Mouse (Mus musculus): Measurements from ENCODE around the gene Gm9970. TPM values are rescaled to one million over a fixed set of nuclear protein-coding genes. Genes with fewer than 3 reads are reported as not detected.

The Gm9970 gene
- polyA plus RNA-seq, 1 experiment from 2014 or later, result 0.50 TPM

DNA sequence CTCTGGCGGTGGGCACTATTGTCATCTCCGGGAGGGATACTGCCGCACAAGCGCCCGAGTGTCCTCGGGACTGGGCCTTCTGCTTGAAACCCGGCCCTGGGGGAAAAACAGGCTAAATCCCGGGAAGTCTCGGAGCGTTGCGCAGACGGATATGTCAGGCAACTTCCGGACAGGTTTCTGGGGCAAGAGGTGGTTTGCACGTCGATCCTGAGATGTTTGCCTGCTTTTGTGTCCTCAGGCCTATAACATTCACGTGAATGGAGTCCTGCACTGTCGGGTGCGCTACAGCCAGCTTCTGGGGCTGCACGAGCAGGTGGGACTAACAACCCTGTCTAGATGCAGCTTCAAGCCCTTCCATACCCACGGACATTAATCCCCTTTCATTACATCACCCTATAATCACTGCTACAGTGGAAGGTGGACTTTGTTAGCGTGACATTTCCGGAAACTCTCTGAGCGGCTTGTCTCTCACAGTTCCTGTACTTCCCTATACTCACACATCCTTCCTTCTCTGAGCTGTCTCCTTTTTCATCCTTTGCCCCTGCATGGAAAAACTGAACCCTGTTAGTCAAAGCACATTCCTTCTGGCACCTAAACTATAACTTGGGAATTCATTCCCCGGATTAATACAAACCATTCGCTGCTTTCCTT, 47.3 kb downstream of the Gm9970 start:
- 12% methylated on average over 25 of the region's 25 CpGs for WGBS
- H3K27ac ChIP-seq, result peak overlapping the region; percentile 92
- H3K9me3 ChIP-seq, result no peaks in the 10 kb centered on the region
- no peaks in the 10 kb centered on the region for H3K27me3 ChIP-seq
- peak overlapping the region; percentile 65 for H3K4me3 ChIP-seq
- no peak for ATAC-seq (ENCODE audit: insufficient number of reproducible peaks, low FRiP score, low TSS enrichment, low read depth)
- H3K4me1 ChIP-seq, result peaks cover 19% of the 10 kb centered on the region
- H3K4me2 ChIP-seq, result peak overlapping the region; percentile 72
- H3K36me3 ChIP-seq, result peaks cover 67% of the 10 kb centered on the region
- H3K9ac ChIP-seq, result peak overlapping the region; percentile 82

DNA sequence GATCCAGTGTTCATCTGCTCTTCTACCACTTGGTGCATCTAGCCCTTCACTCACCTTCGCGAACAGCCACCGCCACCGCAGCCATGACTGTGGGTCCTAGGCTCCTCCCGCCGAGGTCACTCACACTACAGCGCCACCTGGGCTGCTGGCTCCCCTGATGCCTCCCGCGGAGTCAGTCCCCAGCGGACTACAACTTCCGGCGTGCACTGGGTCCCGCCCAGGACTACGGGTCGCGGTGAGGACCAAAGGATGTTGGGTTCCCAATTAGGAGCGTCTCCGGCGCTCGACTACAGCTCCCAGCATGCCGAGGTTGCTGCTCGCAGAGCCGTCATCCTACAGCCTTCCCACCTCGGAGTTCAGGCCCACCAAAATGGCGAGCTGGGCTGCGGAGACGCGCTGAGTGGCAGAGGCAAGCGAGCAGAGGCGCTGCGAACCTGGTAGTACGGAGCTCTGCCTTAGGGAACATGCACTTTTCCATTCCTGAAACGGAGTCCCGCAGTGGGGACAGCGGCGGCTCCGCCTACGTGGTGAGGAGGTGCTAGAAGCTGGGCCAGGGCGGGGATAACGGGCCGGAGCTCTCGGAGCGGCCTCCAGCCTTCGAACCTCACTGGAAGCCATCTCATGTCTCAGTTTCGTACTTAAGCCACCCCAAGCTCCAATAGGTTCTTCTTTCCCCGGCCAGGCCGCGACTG, 47.9 kb downstream of the Gm9970 start, which contains the start of the genes Snx17 and Eif2b4:
Gene Snx17 (plus strand): TSS at position 289 of the 692 bp plus-strand sequence.
Gene Eif2b4 (minus strand): TSS at position 492 of the 692 bp plus-strand sequence.
- peak; percentile 95 for ATAC-seq (ENCODE audit: insufficient number of reproducible peaks, low FRiP score, low TSS enrichment, low read depth)
- Histone ChIP-seq H3K36me3 (peaks cover 67% of the 10 kb centered on the region), H3K4me1 (peaks cover 19% of the 10 kb centered on the region), H3K4me2 (peak within 1 kb of the TSS; percentile 72), H3K9ac (peak within 1 kb of the TSS; percentile 82), H3K9me3 (no peaks in the 10 kb centered on the region), H3K4me3 (peak within 1 kb of the TSS; percentile 65), H3K27me3 (no peaks in the 10 kb centered on the region), H3K27ac (peak within 1 kb of the TSS; percentile 92)
- WGBS, result under 1% methylated on average over 48 of the region's 48 CpGs

DNA sequence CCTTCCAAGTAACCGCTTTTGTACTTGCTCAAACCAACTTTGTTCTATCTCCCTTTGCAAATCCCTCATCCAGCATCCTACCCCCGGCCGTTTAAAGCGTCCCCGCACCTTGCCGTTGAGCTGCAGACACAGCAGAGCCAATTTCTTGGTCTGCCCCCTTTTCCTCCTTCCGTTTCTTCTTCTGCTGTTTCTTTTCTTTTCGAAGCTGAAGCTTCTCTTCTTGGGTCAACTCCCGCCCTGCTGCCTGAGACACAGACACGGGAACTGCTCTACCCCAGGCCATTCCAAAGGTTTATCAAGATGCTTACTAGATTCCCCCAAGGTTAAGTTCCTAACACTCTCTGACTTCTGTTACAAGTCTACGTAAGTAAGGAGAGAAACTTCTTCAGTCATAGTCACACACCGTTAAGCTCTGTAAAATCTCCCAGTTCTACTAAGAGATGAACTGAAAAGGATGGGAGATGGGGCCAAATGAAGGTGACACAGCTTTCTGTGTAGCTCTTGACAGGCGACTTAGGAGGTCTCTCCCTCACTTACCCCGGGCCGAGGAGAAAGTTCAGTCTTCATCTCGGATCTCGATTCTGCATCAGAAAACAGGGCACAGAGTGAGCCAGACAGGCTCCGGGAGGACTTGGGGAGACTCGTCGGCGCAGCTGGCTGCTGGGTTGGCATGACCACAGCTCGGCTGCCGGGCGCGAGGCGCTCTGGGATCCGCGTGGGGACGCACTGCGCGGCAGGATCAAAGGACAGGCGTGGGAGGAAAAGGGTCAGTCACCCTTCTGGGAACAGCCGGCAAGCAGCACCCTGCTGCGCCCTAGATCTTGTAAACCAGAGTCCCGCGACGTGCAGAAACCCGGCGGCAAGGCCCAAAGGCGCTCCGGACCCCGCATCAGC, 48.7 kb downstream of the Gm9970 start:
- Histone ChIP-seq H3K27ac (peak overlapping the region; percentile 88), H3K9me3 (no peaks in the 10 kb centered on the region), H3K9ac (peak overlapping the region; percentile 72), H3K27me3 (no peaks in the 10 kb centered on the region), H3K36me3 (peaks cover 67% of the 10 kb centered on the region), H3K4me1 (peaks cover 16% of the 10 kb centered on the region), H3K4me3 (peak overlapping the region; percentile 65), H3K4me2 (peak overlapping the region; percentile 61)
- WGBS, result 10% methylated on average over 42 of the region's 42 CpGs
- ATAC-seq (ENCODE audit: insufficient number of reproducible peaks, low FRiP score, low TSS enrichment, low read depth), result no peak; the same call in none of the 2 replicates

Other genes starting within 250 kb of the Gm9970 start
- 179 and 184 TPM in 2 replicates for gene Atraid, start 192.9 kb downstream of the Gm9970 start, polyA plus RNA-seq (2015; fragmentation: Nextera tagmentation; extraction: Ambion mirVana)
- gene Slc5a6, start 192.3 kb downstream of the Gm9970 start, polyA plus RNA-seq (2015; fragmentation: Nextera tagmentation; extraction: Ambion mirVana), result 10.9 and 14.6 TPM in 2 replicates
- gene Cad, start 186.5 kb downstream of the Gm9970 start, polyA plus RNA-seq (2015; fragmentation: Nextera tagmentation; extraction: Ambion mirVana), result 25.1 and 26.3 TPM in 2 replicates
- gene Dnajc5g, start 134.9 kb downstream of the Gm9970 start, polyA plus RNA-seq (2015; fragmentation: Nextera tagmentation; extraction: Ambion mirVana), result not detected in 2 replicates
- gene Slc30a3, start 133.0 kb downstream of the Gm9970 start, polyA plus RNA-seq (2015; fragmentation: Nextera tagmentation; extraction: Ambion mirVana), result 0.50 and 0.66 TPM in 2 replicates
- gene Trim54, start 124.5 kb downstream of the Gm9970 start, polyA plus RNA-seq (2015; fragmentation: Nextera tagmentation; extraction: Ambion mirVana), result 7.6 and 21.7 TPM in 2 replicates
- not detected in 2 replicates for gene Ucn, start 102.4 kb downstream of the Gm9970 start, polyA plus RNA-seq (2015; fragmentation: Nextera tagmentation; extraction: Ambion mirVana)
- gene Mpv17, start 87.0 kb downstream of the Gm9970 start, polyA plus RNA-seq (2015; fragmentation: Nextera tagmentation; extraction: Ambion mirVana), result 64.0 and 70.5 TPM in 2 replicates
- 1.2 and 1.3 TPM in 2 replicates for gene Gm29609, start 61.3 kb downstream of the Gm9970 start, polyA plus RNA-seq (2015; fragmentation: Nextera tagmentation; extraction: Ambion mirVana)
- gene Gtf3c2, start 61.1 kb downstream of the Gm9970 start, polyA plus RNA-seq (2015; fragmentation: Nextera tagmentation; extraction: Ambion mirVana), result 59.1 and 65.6 TPM in 2 replicates
- gene Snx17, start 48.0 kb downstream of the Gm9970 start, polyA plus RNA-seq (2015; fragmentation: Nextera tagmentation; extraction: Ambion mirVana), result 141 and 154 TPM in 2 replicates
- 64.2 and 69.0 TPM in 2 replicates for gene Eif2b4, start 47.8 kb downstream of the Gm9970 start, polyA plus RNA-seq (2015; fragmentation: Nextera tagmentation; extraction: Ambion mirVana)
- 8.2 and 9.0 TPM in 2 replicates for gene Zfp513, start 38.9 kb downstream of the Gm9970 start, polyA plus RNA-seq (2015; fragmentation: Nextera tagmentation; extraction: Ambion mirVana)
- gene Ppm1g, start 20.5 kb downstream of the Gm9970 start, polyA plus RNA-seq (2015; fragmentation: Nextera tagmentation; extraction: Ambion mirVana), result 102 and 106 TPM in 2 replicates
- gene Nrbp1, start 368 bp downstream of the Gm9970 start, polyA plus RNA-seq (2015; fragmentation: Nextera tagmentation; extraction: Ambion mirVana), result 167 and 183 TPM in 2 replicates
- gene Krtcap3, start 10.5 kb upstream of the Gm9970 start, polyA plus RNA-seq (2015; fragmentation: Nextera tagmentation; extraction: Ambion mirVana), result 9.6 and 12.8 TPM in 2 replicates
- 30.5 and 36.1 TPM in 2 replicates for gene Ift172, start 49.9 kb upstream of the Gm9970 start, polyA plus RNA-seq (2015; fragmentation: Nextera tagmentation; extraction: Ambion mirVana)
- 63.2 and 76.9 TPM in 2 replicates for gene Fndc4, start 54.8 kb upstream of the Gm9970 start, polyA plus RNA-seq (2015; fragmentation: Nextera tagmentation; extraction: Ambion mirVana)
- 0.11 TPM in 1 of 2 replicates, not detected in the other for gene Gckr, start 56.2 kb upstream of the Gm9970 start, polyA plus RNA-seq (2015; fragmentation: Nextera tagmentation; extraction: Ambion mirVana)
- 46.6 and 49.1 TPM in 2 replicates for gene Zfp512, start 211.2 kb upstream of the Gm9970 start, polyA plus RNA-seq (2015; fragmentation: Nextera tagmentation; extraction: Ambion mirVana)
- gene 4930548H24Rik, start 244.5 kb upstream of the Gm9970 start, polyA plus RNA-seq (2015; fragmentation: Nextera tagmentation; extraction: Ambion mirVana), result not detected in 2 replicates